Mouse (Mus musculus) left cerebral cortex, adult 18-20 months (tissue): ENCODE measurements around the gene Acad12. TPM values are rescaled to one million over a fixed set of nuclear protein-coding genes. Genes with fewer than 3 reads are reported as not detected.
"Not testable (repeated sequence)": the region's sequence is repeated elsewhere in the genome, so short reads cannot be mapped to it uniquely, and the experiment has no call there.

ENCODE experiments used
- DNase-seq, 2 experiments: peaks; one replicate each; pipeline ENCODE4 v3.0.0; 2021 to 2022; ENCODE audit warnings: low spot score in 2 of 2, mixed read lengths in 1 of 2
- total RNA-seq, 2 experiments: library from RNA; stranded (reverse); gene quantifications; 2 replicates each; pipeline ENCODE4 v1.2.3; 2021

Acad12 gene
- total RNA-seq, 2 experiments from 2014 or later = 6.0 to 6.2 TPM

DNA sequence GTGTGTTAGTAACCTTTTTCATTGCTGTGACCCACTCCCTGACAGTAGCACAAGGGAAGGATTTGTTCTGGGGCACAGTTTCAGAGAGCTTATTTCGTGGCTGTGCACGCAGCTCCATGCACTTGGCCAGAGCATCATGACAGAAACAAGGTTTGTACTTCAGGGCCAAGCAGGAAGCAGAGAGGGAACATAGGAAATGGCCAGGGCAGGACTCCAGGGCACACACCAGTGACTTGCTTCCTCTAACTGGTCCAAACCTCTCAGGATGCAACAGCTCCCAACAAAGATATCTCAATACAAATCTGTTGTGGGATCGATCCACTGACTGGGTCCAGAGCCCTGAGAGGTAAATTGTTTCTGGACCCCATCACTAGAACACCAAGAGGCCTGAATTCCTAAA lies 3.8 kb downstream of the Acad12 start:
- DNase-seq = not testable (repeated sequence)

DNA sequence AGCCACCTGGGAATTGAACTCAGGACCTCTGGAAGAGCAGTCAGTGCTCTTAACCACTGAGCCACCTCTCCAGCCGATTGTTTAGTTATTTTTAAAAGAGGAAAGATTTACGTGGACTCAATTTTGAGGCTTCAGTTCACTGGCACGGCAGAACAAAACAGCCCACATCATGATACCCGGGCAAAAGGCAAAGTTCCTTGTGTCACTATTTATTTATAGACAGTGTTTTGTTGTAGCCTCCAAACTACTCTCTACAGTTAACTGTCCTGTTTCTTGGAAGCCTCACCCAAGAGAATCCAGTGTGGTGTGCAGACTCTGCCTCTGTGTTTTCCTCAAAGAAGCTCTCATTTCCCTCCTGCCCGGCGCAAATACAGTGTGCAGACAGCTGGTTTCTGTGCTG lies 6.7 kb downstream of the Acad12 start:
- no peak for DNase-seq

- DNase-seq = not testable (repeated sequence)
These were observed 9.1 kb downstream of the Acad12 start for GRCm38 (mm10) chr5:121609556-121610135.

GRCm38 (mm10) chr5:121606151-121606550 lies 12.6 kb downstream of the Acad12 start:
- peak; percentile 64 to 87 for DNase-seq

DNA sequence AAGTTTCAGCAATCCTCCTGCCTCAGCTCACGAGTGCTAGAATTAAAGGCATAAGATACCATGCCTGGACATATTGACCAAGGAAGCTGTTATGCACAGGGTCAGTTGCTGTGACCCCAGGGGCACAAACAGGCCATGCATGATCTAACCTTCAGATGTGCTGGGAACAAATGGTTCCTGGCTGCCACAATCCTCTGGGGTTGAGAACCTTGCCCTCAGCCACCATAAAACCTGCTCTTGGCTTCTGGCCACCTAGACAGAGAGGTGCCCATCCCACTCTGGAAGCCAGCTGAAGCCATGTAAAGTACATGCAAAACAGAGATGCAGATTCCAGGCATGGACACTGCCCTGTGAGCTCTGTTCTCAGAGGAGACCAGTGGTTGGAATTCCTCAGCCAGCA lies 14.9 kb downstream of the Acad12 start:
- DNase-seq = not testable (repeated sequence)

DNA sequence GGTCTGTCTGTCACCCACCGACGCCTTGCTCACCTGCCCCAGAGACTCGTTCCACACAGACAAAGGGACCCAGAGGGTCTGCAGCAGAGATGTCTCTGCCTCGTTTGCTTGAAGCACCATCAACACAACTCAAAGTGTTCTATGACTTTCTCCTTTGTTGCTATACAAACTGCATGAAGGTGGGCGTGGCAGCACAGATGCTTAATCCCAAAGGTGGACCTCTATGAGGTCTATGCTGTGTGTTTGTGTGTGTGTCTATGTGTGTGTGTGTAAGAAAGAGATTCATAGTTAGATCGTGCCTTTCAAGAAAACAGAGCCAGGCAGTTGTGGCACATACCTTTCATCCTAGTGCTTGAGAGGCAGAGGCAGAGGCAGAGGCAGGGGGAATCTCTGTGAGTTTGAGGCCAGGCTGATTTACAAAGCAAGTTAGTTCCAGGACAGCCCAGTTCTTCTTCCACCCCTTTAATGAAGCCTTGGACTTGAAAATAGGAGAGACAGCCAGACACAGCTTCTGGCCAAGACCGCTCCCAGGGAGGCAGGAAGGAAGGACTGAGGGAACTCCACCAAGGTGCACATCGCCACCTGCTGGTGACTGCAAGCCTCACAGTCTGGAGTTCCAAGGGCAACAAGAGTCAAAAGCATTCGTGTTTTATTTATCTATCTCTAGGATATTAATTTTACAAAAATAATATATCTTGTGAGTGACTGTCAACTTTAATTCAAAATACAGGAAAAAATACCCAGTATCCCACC lies 17.0 kb downstream of the Acad12 start:
- peak; percentile 90 to 95 for DNase-seq

DNA sequence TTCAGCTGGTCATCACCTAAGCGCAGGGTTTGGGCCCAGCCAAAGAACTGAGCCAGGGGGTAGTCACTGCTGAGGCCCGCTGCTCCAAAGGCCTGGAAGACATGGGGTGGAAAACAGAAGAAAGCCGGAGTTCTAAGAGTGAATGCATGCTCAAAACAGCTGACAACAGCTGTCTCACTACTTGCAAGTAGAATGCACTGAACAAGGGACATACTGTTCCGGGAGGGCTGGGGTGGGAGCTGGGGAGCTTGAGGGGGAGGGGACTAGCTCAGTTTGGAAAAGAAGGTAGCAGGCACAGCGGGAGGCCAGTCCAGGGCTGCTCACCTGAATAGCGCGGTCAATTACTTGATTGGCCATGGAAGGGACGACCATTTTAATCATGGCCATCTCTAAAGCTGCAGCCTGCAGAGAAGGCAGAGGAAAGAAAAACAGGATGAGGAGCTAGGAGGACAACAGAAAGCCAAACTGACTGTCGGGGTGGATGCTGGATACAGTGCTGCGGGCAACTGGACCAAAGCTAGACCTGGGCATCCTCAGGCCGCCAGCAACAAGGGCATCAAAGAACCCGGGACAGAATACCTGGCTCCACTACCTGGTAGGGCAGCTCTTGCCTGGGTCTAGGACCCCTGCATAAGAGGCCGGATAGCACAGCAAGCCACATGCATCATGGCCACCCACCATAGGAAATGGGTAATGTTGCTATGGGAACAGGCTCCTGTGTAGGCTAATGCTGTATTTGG lies 19.7 kb downstream of the Acad12 start:
- no peak for DNase-seq

GRCm38 (mm10) chr5:121597991-121598537 lies 20.7 kb downstream of the Acad12 start:
- no peak for DNase-seq

- no peak for DNase-seq
These were observed 21.4 kb downstream of the Acad12 start for GRCm38 (mm10) chr5:121597332-121597731.

DNA sequence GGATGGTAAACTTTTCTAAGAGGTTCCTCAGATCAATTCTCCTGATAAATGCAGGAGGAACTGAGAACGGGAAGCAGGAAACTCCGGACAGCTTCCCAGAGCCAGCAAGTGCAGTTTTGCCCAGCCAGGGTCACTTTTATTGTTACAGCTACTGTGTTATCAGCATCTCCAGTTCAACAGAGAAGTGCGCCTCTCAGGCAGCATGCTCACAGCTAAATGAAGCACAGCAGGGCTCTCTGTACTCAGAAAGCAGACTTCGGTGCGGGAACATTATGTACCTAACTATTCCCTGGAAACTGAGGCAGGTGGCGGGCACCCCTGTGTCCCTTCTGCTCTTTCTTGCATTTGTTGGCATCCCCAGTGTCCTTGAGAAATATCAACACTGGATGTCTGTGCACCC lies 22.5 kb downstream of the Acad12 start:
- DNase-seq = no peak

DNA sequence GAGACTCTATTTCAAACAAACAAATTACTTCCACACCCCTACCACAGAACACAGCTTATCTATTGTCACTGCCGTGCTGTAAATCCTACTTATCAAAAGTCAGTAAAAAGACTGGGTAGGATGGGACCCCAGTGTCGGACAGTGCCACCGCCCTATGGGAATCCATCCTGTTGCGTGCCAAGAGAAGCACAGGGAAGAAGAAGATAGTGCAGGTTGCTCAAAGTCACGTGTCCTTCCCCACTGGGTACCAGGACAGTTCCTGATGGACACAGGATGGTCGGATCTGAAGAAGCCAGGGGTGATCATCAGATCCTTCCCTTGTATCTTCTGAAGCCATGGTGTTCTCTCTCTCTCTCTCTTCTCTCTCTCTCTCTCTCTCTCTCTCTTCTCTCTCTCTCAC lies 23.0 kb downstream of the Acad12 start:
- DNase-seq = no peak

GRCm38 (mm10) chr5:121594714-121595313 lies 23.9 kb downstream of the Acad12 start:
- no peak for DNase-seq

DNA sequence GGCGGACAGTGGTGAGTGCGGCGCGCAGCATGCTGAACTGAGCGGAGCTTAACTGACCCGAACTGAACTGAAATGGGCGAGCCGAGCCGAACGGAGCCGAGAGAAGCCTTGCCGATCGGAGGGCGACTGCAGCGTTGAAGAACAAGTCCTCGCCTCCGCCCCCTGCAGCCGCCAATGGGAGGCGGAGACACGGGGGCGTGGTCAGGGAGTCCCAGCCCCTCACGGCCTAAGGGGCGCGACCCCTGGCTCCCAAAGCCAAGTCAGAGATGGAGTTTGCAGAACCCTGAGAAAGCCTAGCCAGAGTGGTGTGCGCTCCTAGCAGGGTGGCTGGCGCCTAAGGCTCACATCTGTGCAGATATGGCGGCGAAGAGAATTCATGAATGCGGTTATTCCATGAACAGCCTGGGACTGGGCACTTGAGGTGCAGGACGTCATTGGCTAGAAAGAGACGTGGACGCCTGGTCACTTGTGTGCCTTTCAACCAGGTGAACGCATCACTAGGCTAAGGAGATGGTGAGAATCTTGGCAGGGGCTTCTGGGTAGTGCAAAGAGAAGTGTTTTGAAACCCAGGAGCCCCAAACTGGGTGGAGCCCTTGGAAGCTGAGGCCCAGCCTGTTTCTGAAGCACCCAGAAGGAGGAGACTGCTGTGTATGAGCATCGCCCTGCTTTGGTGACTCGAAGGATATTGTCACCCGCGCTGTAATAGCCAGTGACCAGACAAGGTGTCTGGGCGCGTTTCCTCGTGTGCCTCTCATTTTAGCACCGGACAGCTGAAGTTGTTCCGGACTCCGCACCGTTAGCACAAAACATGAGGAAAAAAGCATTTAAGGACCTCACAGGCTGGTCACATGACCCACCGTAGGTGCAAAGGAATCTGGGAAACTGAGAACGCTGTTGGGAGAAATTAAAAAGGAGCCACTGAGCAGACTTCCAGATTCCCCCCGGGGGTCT lies 25.0 kb downstream of the Acad12 start, which contains the start of gene Aldh2:
Aldh2 (minus strand) TSS at position 374 of the 951 bp plus-strand sequence.
- peak; percentile 75 to 80 for DNase-seq

DNA sequence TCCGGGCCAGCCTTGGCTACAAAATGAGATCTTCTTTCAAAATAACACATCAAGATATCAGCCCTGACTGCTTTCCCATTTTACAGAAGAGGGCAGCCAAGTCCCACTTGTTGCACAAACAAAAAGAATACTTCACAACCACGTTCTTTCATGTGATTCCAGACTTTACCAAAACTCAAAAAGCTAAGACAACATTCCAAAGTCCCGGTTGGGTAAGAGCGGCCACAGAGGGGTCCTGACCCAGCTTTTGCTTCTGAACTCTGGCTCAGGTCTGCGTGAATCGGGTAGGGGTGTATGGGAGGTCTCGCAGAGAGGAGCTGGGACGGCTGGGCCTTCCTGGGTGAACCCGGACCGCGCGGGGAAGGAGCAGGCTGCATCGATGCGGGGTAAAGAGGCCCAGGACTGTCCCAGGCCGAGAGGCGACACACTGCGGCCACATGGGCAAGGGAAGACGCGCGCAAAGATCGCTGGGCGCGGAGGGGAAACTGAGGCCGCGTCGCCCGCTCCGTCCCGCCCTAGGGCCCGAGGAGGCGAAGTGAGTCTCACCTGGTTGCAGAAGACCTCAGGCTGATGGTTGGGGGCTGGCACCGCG lies 25.8 kb downstream of the Acad12 start:
- DNase-seq = no peak

DNA sequence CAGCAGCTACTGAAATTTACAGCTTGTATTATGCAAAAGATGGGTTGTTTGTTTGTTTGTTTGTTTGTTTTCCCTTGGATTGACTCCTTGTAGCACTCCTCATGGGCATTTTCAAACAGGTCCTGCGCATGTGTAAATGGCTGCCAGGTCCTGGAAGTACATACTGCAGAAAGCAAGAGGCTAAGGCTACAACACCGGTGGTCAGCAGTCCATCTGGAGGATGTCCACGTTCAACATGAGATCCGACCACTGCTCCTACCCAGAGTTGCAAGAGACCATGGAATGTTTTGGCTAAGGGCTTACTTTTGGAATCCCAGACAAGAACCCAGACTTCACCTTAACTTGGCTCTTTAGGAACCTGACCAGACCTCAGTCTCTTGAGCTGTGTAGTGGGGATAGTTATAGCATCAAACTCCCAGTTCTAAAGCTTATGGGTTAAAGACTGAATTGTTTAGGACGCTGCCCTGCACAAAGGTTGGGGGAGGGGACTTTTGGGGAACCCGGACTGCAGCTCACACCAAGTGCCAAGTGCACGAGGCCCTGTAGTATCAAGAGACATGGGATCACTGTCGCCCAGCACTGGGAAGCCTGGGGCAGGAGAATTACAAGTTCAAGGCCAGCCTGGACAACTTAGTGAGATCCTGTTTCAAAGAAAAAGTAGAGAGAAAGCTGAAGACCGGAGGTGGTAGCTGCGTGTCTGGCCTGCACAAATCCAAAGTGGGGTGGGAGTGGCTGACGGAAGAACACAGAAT lies 26.5 kb downstream of the Acad12 start:
- DNase-seq = no peak

DNA sequence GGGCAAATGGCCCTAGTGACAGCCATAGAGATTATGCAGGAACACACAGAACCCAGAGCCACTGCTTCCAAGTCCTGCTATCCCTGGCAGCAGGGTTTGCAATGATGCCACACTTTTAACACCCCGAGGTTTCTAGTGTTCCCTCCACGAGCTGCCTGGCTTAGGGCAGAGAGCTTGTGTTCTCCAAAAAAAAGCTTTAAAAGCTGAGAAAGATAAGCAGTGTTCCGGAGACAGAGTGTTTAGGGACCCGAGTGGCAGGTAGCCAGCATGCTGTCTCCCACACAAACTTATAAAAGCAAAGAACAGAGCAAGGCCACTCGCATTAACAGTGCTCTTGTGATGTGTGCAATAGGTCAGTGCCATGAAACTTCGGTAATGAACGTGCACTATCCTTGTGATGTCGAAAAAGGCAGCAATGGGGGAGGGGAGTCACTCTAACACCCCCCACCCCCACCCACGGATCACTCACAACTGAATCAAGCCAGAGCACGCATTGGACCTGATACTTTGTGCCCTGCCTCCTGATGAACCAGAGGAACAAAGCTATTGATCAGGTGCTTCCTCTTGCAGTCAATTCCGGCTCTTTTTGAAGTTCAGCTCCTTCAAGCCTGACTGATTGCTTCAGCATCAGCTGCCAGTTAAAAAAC lies 27.2 kb downstream of the Acad12 start:
- no peak for DNase-seq

- DNase-seq = no peak
These were observed 28.8 kb downstream of the Acad12 start for GRCm38 (mm10) chr5:121589928-121590327.

GRCm38 (mm10) chr5:121586400-121587039 lies 32.2 kb downstream of the Acad12 start:
- DNase-seq = peak; percentile 55 to 70
